Mouse (Mus musculus) induced T-regulatory cell, adult 2 months (primary cell): ENCODE measurements around the gene Tcf21.

ENCODE experiments used
- DNase-seq: peaks from one replicate; pipeline ENCODE4 v3.0.0-alpha.2; 2012; ENCODE audit warnings: low read depth

The Tcf21 gene

GRCm38 (mm10) chr10:22819871-22820590 is at the start of gene Tcf21:
TSS of gene Tcf21 (minus strand) at chr10:22820174.
- DNase-seq = no peak

DNA sequence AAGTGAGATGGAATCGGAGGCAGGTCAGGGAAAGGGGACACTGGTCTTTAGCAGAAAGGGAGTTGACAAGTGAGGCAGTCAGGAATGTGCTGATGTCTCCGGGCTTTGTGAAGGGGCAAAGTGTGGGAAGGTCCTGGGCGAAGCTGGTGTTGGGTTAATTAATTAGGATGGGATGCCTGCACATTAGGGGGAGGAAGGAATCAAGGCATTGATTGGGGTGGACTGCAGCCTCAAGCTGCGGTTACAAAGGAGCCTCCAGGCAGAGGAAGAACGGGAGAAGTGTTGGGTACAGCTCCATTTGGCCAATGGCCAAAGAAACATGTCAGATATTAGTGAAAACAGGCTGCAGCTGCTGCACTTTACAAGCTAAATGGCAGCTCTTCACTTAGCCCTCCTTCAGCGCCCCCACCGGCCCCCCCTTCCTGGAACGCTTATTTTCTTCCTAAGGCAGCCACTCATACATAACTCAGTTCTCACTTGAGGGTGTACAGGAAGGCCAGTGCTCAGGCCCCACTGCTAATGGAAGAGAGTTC is 48.5 kb upstream of the Tcf21 start:
- DNase-seq = no peak

- no peak for DNase-seq
These were observed 47.2 kb upstream of the Tcf21 start for GRCm38 (mm10) chr10:22867210-22867609.

DNA sequence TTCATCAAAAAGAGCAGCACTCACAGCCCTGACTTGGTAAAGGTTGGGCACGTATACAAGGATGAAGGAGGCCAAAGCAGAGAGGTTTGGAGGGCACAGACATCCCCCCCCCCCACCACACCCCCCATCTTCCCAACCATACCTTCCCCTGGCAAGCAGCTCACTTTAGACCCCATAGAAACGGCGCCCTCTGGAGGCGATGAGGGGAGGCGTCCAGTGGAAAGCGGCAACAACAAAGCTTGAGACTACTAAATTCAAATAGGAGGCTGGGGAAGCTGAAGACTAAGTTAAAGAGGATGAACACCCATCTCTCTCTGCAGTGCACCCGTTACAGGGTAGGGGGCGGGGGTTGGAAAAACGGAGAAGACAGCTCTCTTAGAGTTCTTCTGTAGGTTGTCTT is 38.1 kb upstream of the Tcf21 start:
- DNase-seq = peak; percentile 4

- no peak for DNase-seq
These were observed 34.4 kb upstream of the Tcf21 start for GRCm38 (mm10) chr10:22854330-22854729.

- DNase-seq = no peak
These were observed 25.4 kb upstream of the Tcf21 start for GRCm38 (mm10) chr10:22845351-22845750.

DNA sequence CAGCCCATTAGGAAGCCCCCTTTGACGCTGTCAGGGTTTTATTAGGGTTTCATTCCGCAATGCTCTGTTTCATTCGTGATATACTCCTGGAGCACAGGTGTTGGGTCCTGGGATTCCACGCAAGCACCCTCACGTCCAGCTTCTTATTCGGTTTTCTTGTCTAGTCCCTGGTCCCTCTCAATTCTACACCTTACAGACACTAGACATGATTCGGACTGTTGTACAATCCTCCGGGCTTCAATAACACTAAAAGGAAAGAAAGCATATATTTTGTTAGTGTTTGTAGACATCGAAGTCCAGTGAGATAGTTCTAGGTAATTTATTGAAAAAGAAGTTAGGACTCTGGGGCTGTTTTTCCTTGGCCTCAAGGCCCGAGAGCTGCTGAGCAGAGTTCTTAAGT is 24.8 kb upstream of the Tcf21 start:
- DNase-seq = no peak

GRCm38 (mm10) chr10:22843440-22844361 is 23.7 kb upstream of the Tcf21 start:
- DNase-seq = no peak

DNA sequence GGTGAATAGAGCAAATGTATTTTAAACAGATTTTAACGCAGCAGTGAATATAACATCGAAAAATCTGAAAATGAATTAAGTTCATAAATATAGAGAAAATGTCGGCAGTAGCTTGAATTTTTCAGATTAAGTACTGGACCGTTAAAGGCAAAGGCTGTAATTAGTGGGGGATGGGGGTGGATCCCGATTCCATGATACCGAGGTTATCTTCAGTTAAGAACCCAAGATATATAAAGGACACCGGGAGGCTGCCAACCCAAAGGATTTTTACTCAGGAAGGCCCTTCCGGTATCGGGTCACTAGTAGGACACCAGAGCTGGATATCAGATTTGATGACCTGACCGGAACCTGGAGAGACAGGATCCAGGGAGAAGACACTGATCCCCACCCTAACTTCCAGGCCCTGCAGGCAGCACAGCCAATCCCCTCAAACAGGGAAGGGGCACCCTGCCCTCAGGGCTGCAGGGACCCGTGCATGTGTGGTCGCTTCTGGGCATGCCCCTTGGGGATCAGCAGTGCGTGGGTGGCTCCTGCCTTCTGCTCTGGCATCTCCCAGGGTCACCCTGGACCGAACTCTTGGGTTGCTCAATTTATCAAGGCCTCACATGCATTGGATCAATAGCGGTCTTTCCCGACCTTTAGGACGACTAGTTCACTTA is 22.9 kb upstream of the Tcf21 start:
- no peak for DNase-seq

DNA sequence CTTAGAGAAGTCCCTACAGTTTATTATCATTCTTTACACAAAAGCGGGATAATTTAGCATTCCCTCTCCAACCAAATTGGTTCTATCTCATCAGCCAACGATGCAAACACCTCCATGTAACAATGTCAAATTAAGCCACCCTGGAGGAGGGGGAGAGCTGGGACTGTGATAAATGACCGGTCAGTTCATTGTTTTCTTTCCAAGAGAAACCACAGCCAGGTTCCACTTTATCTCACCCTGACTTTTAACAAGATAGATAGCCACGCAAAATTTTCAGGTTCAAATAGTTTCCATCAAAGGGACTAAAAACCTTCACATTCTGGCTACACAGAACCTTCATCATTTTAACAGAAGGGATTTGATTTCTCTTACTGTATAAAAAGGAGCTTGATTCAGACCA is 22.1 kb upstream of the Tcf21 start:
- no peak for DNase-seq

- no peak for DNase-seq
These were observed 6.3 kb upstream of the Tcf21 start for GRCm38 (mm10) chr10:22826244-22826643.

DNA sequence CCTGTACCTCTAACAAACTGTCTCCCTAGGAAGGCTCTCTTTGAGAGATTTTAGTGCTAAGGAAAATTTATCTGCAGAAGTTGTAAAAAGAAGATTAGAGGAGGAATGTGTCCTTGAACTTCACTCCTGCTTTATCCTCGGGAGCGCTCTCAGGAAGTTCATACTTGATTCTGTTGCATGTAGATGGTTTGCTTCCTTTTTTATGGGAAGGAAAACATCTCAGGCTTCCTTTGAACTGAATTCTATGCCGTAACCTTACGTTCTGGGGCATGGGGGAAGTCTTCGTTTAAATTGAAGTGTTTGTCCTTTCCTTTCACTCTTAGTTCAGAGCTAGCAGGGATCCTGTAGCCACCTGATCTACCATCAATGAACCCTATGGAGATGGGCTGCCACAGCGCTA is 2.9 kb upstream of the Tcf21 start:
- DNase-seq = no peak

DNA sequence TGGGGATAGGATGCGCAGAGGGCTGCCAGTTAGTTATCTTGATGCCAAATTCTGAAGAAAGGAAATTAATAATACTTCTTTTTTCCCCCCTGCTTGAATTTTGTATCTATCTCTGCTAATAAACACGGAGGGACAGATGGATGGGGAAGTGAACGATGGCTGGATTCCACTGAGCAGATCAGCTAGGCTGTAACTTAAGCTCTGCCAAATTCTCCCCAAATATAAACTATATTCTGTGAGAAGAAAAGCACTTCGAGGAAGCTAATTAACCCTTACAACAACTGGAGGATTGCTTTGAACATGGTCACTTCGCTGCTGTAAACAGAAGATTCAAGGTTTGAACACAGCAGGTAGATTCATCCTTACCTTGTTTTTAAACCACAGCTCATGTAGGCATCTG is 2.5 kb upstream of the Tcf21 start:
- DNase-seq = no peak

GRCm38 (mm10) chr10:22821709-22822108 is 1.7 kb upstream of the Tcf21 start:
- no peak for DNase-seq

- DNase-seq = no peak
These were observed 1.3 kb upstream of the Tcf21 start for GRCm38 (mm10) chr10:22821267-22821666.

- DNase-seq = no peak
These were observed 867 bp upstream of the Tcf21 start for GRCm38 (mm10) chr10:22820841-22821240.

DNA sequence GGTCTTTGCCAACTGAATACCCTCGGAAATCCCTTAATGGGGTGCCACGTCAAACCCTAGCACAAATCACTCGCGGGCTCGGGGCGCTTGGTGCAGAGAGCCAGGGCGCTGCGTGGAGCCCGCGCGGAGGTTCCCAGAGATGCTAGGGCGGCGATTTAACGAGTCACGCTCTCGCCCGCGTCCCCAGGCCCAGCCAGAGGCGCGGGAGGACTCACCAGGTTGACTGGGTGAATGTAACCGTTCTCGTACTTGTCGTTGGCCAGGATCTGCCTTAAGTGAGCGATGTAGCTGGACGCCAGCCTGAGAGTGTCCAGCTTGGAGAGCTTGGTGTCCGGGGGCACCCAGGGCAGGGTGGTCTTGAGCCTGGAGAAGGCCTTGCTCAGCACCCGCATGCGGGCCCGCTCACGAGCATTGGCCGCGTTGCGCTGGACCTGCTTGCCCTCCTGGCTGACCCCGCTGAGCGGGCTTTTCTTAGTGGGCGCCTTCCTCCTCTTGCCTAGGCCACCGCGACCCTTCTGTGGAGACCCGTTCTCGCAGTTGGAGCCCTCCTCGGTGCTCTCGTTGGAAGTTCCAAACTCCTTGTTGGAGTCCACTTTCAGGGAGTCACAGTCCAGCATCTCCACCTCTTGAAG is 619 bp downstream of the Tcf21 start:
- no peak for DNase-seq

- no peak for DNase-seq
These were observed 1.3 kb downstream of the Tcf21 start for GRCm38 (mm10) chr10:22818600-22819238.

DNA sequence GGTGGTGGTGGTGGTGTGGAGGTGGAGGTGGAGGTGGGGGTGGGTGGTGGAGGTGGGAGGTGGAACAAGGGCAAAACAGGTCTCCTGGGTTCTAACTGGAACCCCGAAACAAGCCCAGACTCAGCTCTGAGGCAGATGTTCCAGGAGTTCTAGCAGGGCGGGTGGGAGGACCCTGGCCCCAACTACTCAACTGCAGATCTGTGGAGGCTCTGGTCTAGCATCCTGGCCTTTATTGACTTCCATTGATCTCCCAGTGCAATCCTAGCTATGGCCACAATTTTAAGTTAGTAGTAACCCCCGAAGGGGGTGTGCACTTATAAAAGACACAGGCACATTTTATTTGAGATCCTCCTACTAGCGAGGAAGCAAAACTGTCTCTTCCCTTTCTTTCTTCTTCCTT is 2.0 kb downstream of the Tcf21 start:
- DNase-seq = no peak

DNA sequence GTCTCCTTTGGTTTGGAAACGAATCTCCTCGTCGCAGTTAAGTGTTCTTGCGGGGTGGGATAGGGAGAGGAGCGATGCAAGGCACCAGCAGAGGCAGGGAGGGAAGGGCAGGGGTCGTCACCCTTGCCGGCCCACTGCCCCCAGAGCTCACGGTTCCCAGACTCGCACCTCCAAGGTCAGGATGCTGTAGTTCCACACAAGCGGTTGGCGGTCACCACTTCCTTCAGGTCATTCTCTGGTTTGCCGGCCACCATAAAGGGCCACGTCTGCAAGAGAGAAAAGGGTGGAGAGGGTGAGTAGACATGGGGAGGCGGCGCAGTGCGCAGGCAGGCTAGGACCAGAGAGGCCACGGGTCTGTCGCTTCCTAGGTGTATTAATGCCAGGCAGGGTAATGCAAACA is 2.4 kb downstream of the Tcf21 start:
- no peak for DNase-seq

GRCm38 (mm10) chr10:22816237-22816762 is 3.7 kb downstream of the Tcf21 start:
- DNase-seq = no peak
